Mouse (Mus musculus) forebrain, embryonic 12.5 days (tissue): ENCODE measurements at regions not wholly inside any gene's neighbourhood (a gene's known extent, or its start where the extent isn't known, plus 50 kb on each side); places are given as distances from the start of the nearest gene placed in this dataset.

Experiments used
- ATAC-seq: fragments of 200-750 bp; cut with Nextera tagmentation; 2 replicates; pipeline ENCODE4 v1.8.0; 2017; ENCODE audit warnings: moderate TSS enrichment; ENCODE audit not compliant: low FRiP score
- H3K27ac ChIP-seq: fragments of 300-500 bp; sonication (generic); 2 replicates; pipeline ENCODE4 v1.5.1; 2016; ENCODE audit warnings: mild to moderate bottlenecking
- H3K27me3 ChIP-seq: fragments of 300-500 bp; sonication (generic); 2 replicates; pipeline ENCODE4 v1.6.1; 2016; ENCODE audit warnings: mild to moderate bottlenecking
- H3K36me3 ChIP-seq: fragments of 300-500 bp; sonication (generic); replicated peaks from 2 replicates; pipeline ENCODE4 v1.6.1; 2016; ENCODE audit warnings: mild to moderate bottlenecking
- H3K4me1 ChIP-seq: fragments of 300-500 bp; sonication (generic); 2 replicates; pipeline ENCODE4 v1.6.1; 2016
- H3K4me2 ChIP-seq: fragments of 300-500 bp; sonication (generic); 2 replicates; pipeline ENCODE4 v1.6.1; 2016; ENCODE audit warnings: mild to moderate bottlenecking, moderate library complexity
- H3K4me3 ChIP-seq: fragments of 300-500 bp; sonication (generic); replicated peaks from 2 replicates; pipeline ENCODE4 v1.5.1; 2016; ENCODE audit warnings: mild to moderate bottlenecking
- H3K9ac ChIP-seq: fragments of 300-500 bp; sonication (generic); 2 replicates; pipeline ENCODE4 v1.6.1; 2016; ENCODE audit warnings: mild to moderate bottlenecking
- H3K9me3 ChIP-seq: fragments of 300-500 bp; sonication (generic); 2 replicates; pipeline ENCODE4 v1.6.1; 2016
- WGBS: fragments of 180-500 bp; shearing (Covaris S2); methylation state at CpG from one replicate; pipeline ENCODE4 v1.1.7; 2016; 5-methylcytosine and 5-hydroxymethylcytosine counted together

GRCm38 (mm10) chr2:168335739-168336385 lies 54.3 kb upstream of the Kcng1 start:
- Histone ChIP-seq H3K27ac (no peak overlapping the region), H3K36me3 (no peaks in the 10 kb centered on the region), H3K9ac (no peak overlapping the region), H3K4me1 (peaks cover 28% of the 10 kb centered on the region), H3K9me3 (no peaks in the 10 kb centered on the region), H3K4me2 (no peak overlapping the region), H3K27me3 (peaks cover 43% of the 10 kb centered on the region), H3K4me3 (no peak overlapping the region)
- WGBS: 92% methylated on average over 11 of the region's 11 CpGs
- no peak for ATAC-seq

- no peak for ATAC-seq
- 48% methylated on average over 9 of the region's 9 CpGs for WGBS
- Histone ChIP-seq H3K4me3 (no peak overlapping the region), H3K36me3 (no peaks in the 10 kb centered on the region), H3K27ac (no peak overlapping the region; the same call in 1 of the 2 replicates), H3K9me3 (no peaks in the 10 kb centered on the region), H3K4me2 (no peak overlapping the region), H3K27me3 (peaks cover 27% of the 10 kb centered on the region), H3K9ac (no peak overlapping the region), H3K4me1 (peaks cover 28% of the 10 kb centered on the region)
Measured at GRCm38 (mm10) chr2:168334241-168334588, 52.7 kb upstream of the Kcng1 start.

- WGBS: 56% methylated on average over 20 of the region's 20 CpGs
- no peaks in the 10 kb centered on the region for H3K36me3 ChIP-seq
- ATAC-seq: no peak
- H3K4me3 ChIP-seq: no peak overlapping the region
- H3K9ac ChIP-seq: no peak overlapping the region
- H3K4me2 ChIP-seq: no peak overlapping the region
- H3K27me3 ChIP-seq: peaks cover 27% of the 10 kb centered on the region; the same call in 1 of the 2 replicates
- H3K27ac ChIP-seq: peak overlapping the region; percentile 56; the same call in 1 of the 2 replicates
- H3K9me3 ChIP-seq: no peaks in the 10 kb centered on the region
- H3K4me1 ChIP-seq: peaks cover 23% of the 10 kb centered on the region
Measured at GRCm38 (mm10) chr2:168333552-168334240, 52.2 kb upstream of the Kcng1 start.

GRCm38 (mm10) chr2:168332972-168333371 lies 51.4 kb upstream of the Kcng1 start:
- Histone ChIP-seq H3K27ac (no peak overlapping the region), H3K9ac (no peak overlapping the region), H3K36me3 (no peaks in the 10 kb centered on the region), H3K4me3 (no peak overlapping the region), H3K27me3 (peaks cover 28% of the 10 kb centered on the region; the same call in 1 of the 2 replicates), H3K4me2 (no peak overlapping the region), H3K4me1 (peaks cover 17% of the 10 kb centered on the region), H3K9me3 (no peaks in the 10 kb centered on the region)
- no peak for ATAC-seq
- WGBS: 75% methylated on average over 6 of the region's 6 CpGs
